Mouse (Mus musculus) heart, embryonic 12.5 days (tissue): ENCODE data around the gene Rfx7. TPM values are rescaled to one million over a fixed set of nuclear protein-coding genes. Genes with fewer than 3 reads are reported as not detected.
A peak's percentile ranks its signal among the peaks of the same experiment; 100 is the strongest.
"Not testable (repeated sequence)": the region's sequence is repeated elsewhere in the genome, so short reads cannot be mapped to it uniquely, and the experiment has no call there.

Experiments
- ATAC-seq: fragments of 200-750 bp; cut with Nextera tagmentation; 2 replicates; pipeline ENCODE4 v1.8.0; 2017; ENCODE audit warnings: moderate TSS enrichment, moderate library complexity; ENCODE audit not compliant: insufficient number of reproducible peaks, low FRiP score
- H3K27ac ChIP-seq: fragments of 300-500 bp; sonication (generic); 2 replicates; pipeline ENCODE4 v1.5.1; 2016; ENCODE audit warnings: mild to moderate bottlenecking, moderate library complexity; ENCODE audit not compliant: poor library complexity, severe bottlenecking
- H3K27me3 ChIP-seq: fragments of 300-500 bp; sonication (generic); replicated peaks from 2 replicates; pipeline ENCODE4 v1.6.1; 2016; ENCODE audit warnings: mild to moderate bottlenecking, moderate library complexity
- H3K36me3 ChIP-seq: fragments of 300-500 bp; sonication (generic); 2 replicates; pipeline ENCODE4 v1.6.1; 2016; ENCODE audit warnings: mild to moderate bottlenecking, moderate library complexity
- H3K4me1 ChIP-seq: fragments of 300-500 bp; sonication (generic); replicated peaks from 2 replicates; pipeline ENCODE4 v1.6.1; 2016; ENCODE audit warnings: mild to moderate bottlenecking
- H3K4me2 ChIP-seq: fragments of 300-500 bp; sonication (generic); 2 replicates; pipeline ENCODE4 v1.6.1; 2016; ENCODE audit warnings: mild to moderate bottlenecking, moderate library complexity
- H3K4me3 ChIP-seq: fragments of 300-500 bp; sonication (generic); 2 replicates; pipeline ENCODE4 v1.5.1; 2016; ENCODE audit warnings: mild to moderate bottlenecking
- H3K9ac ChIP-seq: fragments of 300-500 bp; sonication (generic); 2 replicates; pipeline ENCODE4 v1.6.1; 2016; ENCODE audit warnings: mild to moderate bottlenecking, moderate library complexity
- H3K9me3 ChIP-seq: fragments of 300-500 bp; sonication (generic); replicated peaks from 2 replicates; pipeline ENCODE4 v1.6.1; 2016; ENCODE audit warnings: mild to moderate bottlenecking, moderate library complexity
- WGBS: fragments of 180-500 bp; shearing (Covaris S2); methylation state at CpG from one replicate; pipeline ENCODE4 v1.1.7; 2016; 5-methylcytosine and 5-hydroxymethylcytosine counted together
- polyA plus RNA-seq: library from polyadenylated mRNA; unstranded; fragments of >200 nt; fragmentation: Nextera tagmentation; extraction: Ambion mirVana; gene quantifications from 2 replicates; pipeline ENCODE4 v1.2.1, GENCODE M21; 2016

The Rfx7 gene
- polyA plus RNA-seq, 1 experiment from 2014 or later: 10.8 TPM

DNA sequence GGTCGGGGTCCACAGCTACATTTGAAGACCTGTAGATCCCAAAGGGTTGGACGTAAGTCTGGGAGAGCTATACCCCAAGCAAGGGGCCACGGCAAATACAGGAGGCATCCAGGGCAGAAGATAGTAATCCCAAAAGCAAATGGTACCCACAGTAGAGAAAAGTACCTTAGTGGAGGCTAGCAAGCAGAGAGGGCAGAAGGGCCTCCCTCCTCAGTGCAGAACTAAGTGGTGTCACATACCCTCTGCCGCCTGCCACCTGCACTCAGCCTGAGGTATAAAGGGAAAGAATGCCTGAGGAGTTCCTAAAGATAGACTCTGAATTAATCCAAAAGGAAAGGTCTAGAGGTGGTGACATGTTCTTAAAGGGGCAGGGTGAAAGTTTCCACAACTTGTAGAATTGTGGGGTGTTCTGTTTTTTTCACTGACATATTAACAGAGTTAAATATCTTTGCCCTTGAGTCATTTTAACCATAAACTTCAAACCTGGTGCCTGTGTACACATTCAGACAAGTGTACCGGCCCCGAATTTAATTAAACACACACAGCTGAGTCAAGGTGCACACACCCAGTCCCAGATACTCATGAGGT, 109.1 kb downstream of the Rfx7 start:
- Histone ChIP-seq H3K27me3 (no peaks in the 10 kb centered on the region), H3K36me3 (no peaks in the 10 kb centered on the region), H3K4me2 (peak overlapping the region; percentile 69), H3K27ac (peak overlapping the region; percentile 99), H3K4me3 (peak overlapping the region; percentile 20; the same call in 1 of the 2 replicates), H3K4me1 (peaks cover 32% of the 10 kb centered on the region), H3K9me3 (no peaks in the 10 kb centered on the region), H3K9ac (peak overlapping the region; percentile 57)
- 52% methylated on average over 6 of the region's 6 CpGs for WGBS
- ATAC-seq: no peak

- H3K4me2 ChIP-seq, H3K27me3 ChIP-seq, H3K9me3 ChIP-seq, H3K4me3 ChIP-seq, H3K9ac ChIP-seq, ATAC-seq, H3K36me3 ChIP-seq, H3K27ac ChIP-seq: not testable (repeated sequence)
- peaks cover 32% of the 10 kb centered on the region for H3K4me1 ChIP-seq
- 88% methylated on average over 4 of the region's 4 CpGs for WGBS
Observed at GRCm38 (mm10) chr9:72642756-72643447, 110.9 kb downstream of the Rfx7 start.

DNA sequence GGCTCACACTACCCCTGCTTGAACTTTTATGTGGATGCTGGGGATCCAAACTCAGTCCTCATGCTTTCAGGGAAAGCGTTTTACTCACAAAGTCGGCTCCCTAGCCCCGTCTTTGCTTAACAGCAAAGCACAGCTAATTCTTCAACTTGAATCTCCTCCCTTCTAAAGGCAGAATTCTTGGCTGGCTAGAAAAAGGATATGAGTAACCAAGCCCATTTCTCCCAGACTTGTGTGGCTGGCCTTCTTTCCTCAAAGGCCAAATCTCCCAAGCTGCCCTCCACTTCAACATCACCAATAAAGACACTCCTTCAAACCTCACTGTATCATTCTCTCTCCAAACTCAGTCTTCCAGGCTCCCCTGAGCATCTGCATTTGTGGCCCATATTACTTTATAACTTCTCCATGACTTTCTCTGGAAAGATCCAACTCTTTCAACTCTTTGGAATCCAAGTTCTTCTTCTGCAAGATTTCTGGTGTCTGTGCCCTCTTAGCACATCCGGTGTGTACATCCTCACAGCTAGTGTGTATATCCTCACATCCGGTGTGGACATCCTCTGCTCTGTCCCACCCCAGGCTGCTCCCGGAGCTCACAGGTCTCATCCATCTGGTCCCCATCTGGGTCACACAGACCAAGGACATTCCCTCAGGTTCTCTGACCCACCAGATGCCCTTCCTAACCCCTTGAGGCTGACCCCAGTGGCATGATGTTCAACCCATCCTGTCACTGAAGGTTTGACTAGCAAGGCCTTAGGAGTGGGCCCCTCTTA, 111.8 kb downstream of the Rfx7 start:
- H3K27me3 ChIP-seq: no peaks in the 10 kb centered on the region
- no peak overlapping the region for H3K4me2 ChIP-seq
- H3K9ac ChIP-seq: no peak overlapping the region
- ATAC-seq: no peak
- H3K36me3 ChIP-seq: no peaks in the 10 kb centered on the region
- no peaks in the 10 kb centered on the region for H3K9me3 ChIP-seq
- no peak overlapping the region for H3K4me3 ChIP-seq
- peak overlapping the region; percentile 26 for H3K27ac ChIP-seq
- WGBS: 79% methylated on average over 6 of the region's 6 CpGs
- peaks cover 30% of the 10 kb centered on the region for H3K4me1 ChIP-seq

DNA sequence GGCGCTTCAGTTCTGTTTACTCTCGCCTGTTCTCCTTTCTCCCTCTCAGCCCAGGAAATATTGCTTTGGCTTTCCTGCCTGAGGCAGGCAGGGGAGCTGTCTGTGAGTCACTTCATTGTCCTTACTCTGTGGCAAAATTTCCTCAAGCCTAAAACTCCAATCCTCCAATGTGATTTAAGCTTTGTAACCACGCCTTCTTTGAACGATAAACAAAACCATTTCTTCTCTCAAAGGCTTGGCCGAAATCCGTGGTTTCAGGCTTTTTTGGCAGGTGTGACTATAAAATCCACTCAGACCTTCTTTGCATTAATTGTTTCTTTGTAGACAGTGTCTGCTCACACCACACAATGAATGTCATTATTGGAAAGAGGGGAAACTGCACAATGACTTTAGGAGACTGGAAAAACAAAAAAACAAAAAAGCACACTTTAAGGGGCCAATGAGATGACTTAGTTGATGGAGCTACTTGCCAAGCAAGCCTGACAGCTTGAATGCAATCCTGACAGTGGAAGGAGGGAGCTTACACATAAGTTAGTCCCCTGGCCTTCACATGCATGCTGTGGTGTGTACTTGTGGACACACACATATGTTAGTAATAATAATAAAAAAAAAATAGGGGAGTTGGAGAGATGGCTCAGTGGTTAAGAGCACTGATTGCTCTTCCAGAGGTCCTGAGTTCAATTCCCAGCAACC, 112.5 kb downstream of the Rfx7 start:
- no peak overlapping the region for H3K4me2 ChIP-seq
- H3K9ac ChIP-seq: no peak overlapping the region
- WGBS: 63% methylated on average over 6 of the region's 6 CpGs
- no peaks in the 10 kb centered on the region for H3K9me3 ChIP-seq
- H3K27me3 ChIP-seq: no peaks in the 10 kb centered on the region
- no peak overlapping the region for H3K4me3 ChIP-seq
- peaks cover 23% of the 10 kb centered on the region for H3K4me1 ChIP-seq
- H3K27ac ChIP-seq: peak overlapping the region; percentile 26; the same call in 1 of the 2 replicates
- ATAC-seq: no peak
- H3K36me3 ChIP-seq: no peaks in the 10 kb centered on the region

DNA sequence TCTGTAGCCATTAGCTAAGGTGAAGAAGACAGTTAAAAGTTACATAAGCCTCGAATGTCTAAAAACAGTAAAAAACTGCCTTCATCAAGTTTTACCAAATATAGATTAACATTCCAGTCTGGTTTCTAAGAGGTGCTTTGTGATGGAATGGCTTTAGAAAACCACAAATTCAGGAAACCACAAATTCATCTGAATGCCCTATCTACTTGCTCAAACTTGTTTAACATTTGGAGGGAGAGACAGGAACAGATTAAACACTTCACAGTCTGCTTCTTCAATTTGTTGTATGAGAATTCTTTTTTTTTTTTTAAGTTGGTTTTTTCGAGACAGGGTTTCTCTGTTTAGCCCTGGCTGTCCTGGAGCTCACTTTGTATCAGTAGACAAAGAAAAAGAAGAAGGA, 117.7 kb downstream of the Rfx7 start:
- Histone ChIP-seq H3K9ac (no peak overlapping the region), H3K4me1 (peaks cover 22% of the 10 kb centered on the region), H3K27ac (no peak overlapping the region), H3K36me3 (no peaks in the 10 kb centered on the region), H3K4me2 (no peak overlapping the region), H3K9me3 (no peaks in the 10 kb centered on the region), H3K4me3 (no peak overlapping the region), H3K27me3 (no peaks in the 10 kb centered on the region)
- 57% methylated on average over 2 of the region's 2 CpGs for WGBS
- no peak for ATAC-seq

DNA sequence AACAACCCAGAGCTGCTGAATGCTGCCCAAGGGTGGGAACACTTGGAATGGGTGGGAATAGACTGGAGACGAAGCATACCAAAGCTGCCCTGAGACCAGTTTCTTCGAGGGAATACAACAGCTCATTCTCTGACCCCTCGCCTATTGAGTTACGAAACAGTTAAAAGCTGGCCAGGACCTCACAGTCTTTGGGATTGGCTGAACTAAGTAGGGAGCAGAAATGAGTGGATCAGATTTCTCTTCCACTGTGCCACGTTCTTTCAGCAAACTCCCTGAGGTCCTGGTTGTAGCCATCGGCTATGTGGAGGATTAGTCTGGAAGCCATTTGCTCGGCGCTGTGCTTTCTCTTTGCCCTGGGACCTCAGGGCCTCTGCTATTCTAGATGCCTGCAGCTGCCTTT, 120.9 kb downstream of the Rfx7 start:
- 0 out of 2 replicates have a peak overlapping the region, but pooled peaks have one; percentile 20 for H3K9ac ChIP-seq
- no peak; the same call in 1 of the 2 replicates for ATAC-seq
- no peaks in the 10 kb centered on the region for H3K36me3 ChIP-seq
- H3K27ac ChIP-seq: peak overlapping the region; percentile 73
- H3K4me1 ChIP-seq: peaks cover 45% of the 10 kb centered on the region
- H3K4me3 ChIP-seq: no peak overlapping the region
- no peaks in the 10 kb centered on the region for H3K9me3 ChIP-seq
- no peaks in the 10 kb centered on the region for H3K27me3 ChIP-seq
- 25% methylated on average over 8 of the region's 8 CpGs for WGBS
- H3K4me2 ChIP-seq: peak overlapping the region; percentile 47

GRCm38 (mm10) chr9:72653533-72653932, 121.5 kb downstream of the Rfx7 start:
- Histone ChIP-seq H3K4me1 (peaks cover 45% of the 10 kb centered on the region), H3K9ac (0 out of 2 replicates have a peak overlapping the region, but pooled peaks have one; percentile 20), H3K27me3 (no peaks in the 10 kb centered on the region), H3K4me2 (peak overlapping the region; percentile 47), H3K27ac (peak overlapping the region; percentile 73), H3K36me3 (no peaks in the 10 kb centered on the region), H3K9me3 (no peaks in the 10 kb centered on the region), H3K4me3 (no peak overlapping the region)
- no peak for ATAC-seq
- WGBS: 64% methylated on average over 4 of the region's 4 CpGs

DNA sequence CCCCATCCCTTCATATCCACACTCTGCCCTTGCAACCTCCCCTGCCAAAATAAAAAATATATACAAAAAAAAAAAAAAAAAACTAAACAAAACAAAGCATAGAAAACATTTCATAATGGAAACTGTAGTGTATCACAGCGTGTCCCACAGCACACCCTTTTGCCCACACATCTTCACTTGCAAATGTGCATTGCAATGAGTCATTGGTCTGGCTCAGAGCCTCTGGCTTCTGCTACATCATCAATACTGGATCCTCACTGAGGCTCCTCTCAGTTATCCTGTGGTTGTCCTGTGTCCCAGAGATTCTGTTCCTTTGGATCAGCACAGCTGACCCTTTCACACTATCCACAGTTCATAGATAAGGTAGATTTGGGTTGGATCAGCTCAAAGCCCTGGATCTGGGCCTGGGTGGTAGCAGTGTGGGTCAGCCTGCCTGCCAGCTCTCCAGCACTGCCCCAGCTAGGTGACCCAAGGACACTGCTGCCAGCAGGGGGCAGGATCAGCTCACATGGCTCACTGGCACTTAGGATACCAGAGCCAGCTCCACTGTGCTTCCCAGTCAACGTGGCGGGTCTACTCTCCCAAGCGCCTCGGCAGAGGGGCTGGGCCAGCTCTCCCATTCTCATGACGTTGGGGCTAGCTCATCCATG, 122.7 kb downstream of the Rfx7 start:
- Histone ChIP-seq H3K4me2 (no peak overlapping the region), H3K27ac (no peak overlapping the region), H3K4me3 (no peak overlapping the region), H3K27me3 (no peaks in the 10 kb centered on the region), H3K36me3 (no peaks in the 10 kb centered on the region), H3K4me1 (peaks cover 45% of the 10 kb centered on the region), H3K9me3 (no peaks in the 10 kb centered on the region), H3K9ac (no peak overlapping the region)
- WGBS: 58% methylated on average over 6 of the region's 6 CpGs
- peak; percentile 44 for ATAC-seq

GRCm38 (mm10) chr9:72655602-72656001, 123.6 kb downstream of the Rfx7 start:
- no peaks in the 10 kb centered on the region for H3K9me3 ChIP-seq
- peaks cover 45% of the 10 kb centered on the region for H3K4me1 ChIP-seq
- H3K4me2 ChIP-seq: no peak overlapping the region
- no peak overlapping the region for H3K27ac ChIP-seq
- no peaks in the 10 kb centered on the region for H3K36me3 ChIP-seq
- 0 out of 2 replicates have a peak, but pooled peaks have one; percentile 8 for ATAC-seq
- WGBS: 64% methylated on average over 5 of the region's 5 CpGs
- H3K4me3 ChIP-seq: no peak overlapping the region
- no peaks in the 10 kb centered on the region for H3K27me3 ChIP-seq
- H3K9ac ChIP-seq: no peak overlapping the region

GRCm38 (mm10) chr9:72656491-72656890, 124.5 kb downstream of the Rfx7 start:
- Histone ChIP-seq H3K9me3 (no peaks in the 10 kb centered on the region), H3K9ac (no peak overlapping the region; the same call in 1 of the 2 replicates), H3K27me3 (no peaks in the 10 kb centered on the region), H3K27ac (no peak overlapping the region), H3K4me3 (no peak overlapping the region), H3K36me3 (no peaks in the 10 kb centered on the region), H3K4me1 (peaks cover 45% of the 10 kb centered on the region), H3K4me2 (no peak overlapping the region)
- WGBS: 65% methylated on average over 4 of the region's 4 CpGs
- ATAC-seq: no peak
